Mouse (Mus musculus) MEL (cell line): ENCODE results near the gene Gm20388.

Experiments
- CHD1 ChIP-seq: IDR thresholded peaks from 2 replicates; pipeline ENCODE4 v1.6.1; 2012; ENCODE audit warnings: low read depth, mild to moderate bottlenecking, inconsistent platforms, low read length, improper control_type of control experiment
- CTCF ChIP-seq, 3 experiments: IDR thresholded peaks in 2 of 3; conservative IDR thresholded peaks in 1 of 3; 2 replicates each; pipeline ENCODE4 v1.5.1; 2011 to 2012; ENCODE audit warnings: low read length in 3 of 3, low read depth in 2 of 3, mild to moderate bottlenecking in 2 of 3, improper control_type of control experiment in 1 of 3, inconsistent platforms in 1 of 3, mixed read lengths in 1 of 3, moderate library complexity in 1 of 3; ENCODE audit not compliant: control insufficient read depth in 1 of 3, insufficient read depth in 1 of 3, poor library complexity in 1 of 3, severe bottlenecking in 1 of 3
- GATA1 ChIP-seq: IDR thresholded peaks from 2 replicates; pipeline ENCODE4 v1.6.1; 2011; ENCODE audit warnings: low read depth, low read length, improper control_type of control experiment
- HCFC1 ChIP-seq: IDR thresholded peaks from 2 replicates; pipeline ENCODE4 v1.6.1; 2012; ENCODE audit warnings: low read depth, mild to moderate bottlenecking, inconsistent platforms, low read length, improper control_type of control experiment, moderate library complexity
- KAT2A ChIP-seq: conservative IDR thresholded peaks from 2 replicates; pipeline ENCODE4 v1.6.1; 2012; ENCODE audit warnings: low read depth, low read length, improper control_type of control experiment, inconsistent platforms
- MEF2A ChIP-seq: IDR thresholded peaks from 2 replicates; pipeline ENCODE4 v1.6.1; 2014; ENCODE audit warnings: low read depth, mild to moderate bottlenecking, inconsistent platforms, low read length, improper control_type of control experiment; ENCODE audit not compliant: poor library complexity, insufficient replicate concordance, severe bottlenecking; ENCODE audit errors: extremely low read depth
- POLR2A ChIP-seq, 2 experiments: IDR thresholded peaks; 2 replicates each; pipeline ENCODE4 v1.6.1; 2011 to 2012; ENCODE audit warnings: low read length in 2 of 2, mild to moderate bottlenecking in 2 of 2, control low read depth in 1 of 2, improper control_type of control experiment in 1 of 2, low read depth in 1 of 2, moderate library complexity in 1 of 2; ENCODE audit not compliant: control insufficient read depth in 1 of 2, insufficient read depth in 1 of 2, poor library complexity in 1 of 2
- TBP ChIP-seq: IDR thresholded peaks from 2 replicates; pipeline ENCODE4 v1.8.0; 2011; ENCODE audit warnings: low read depth, low read length, improper control_type of control experiment
- ZMIZ1 ChIP-seq: IDR thresholded peaks from 2 replicates; pipeline ENCODE4 v1.6.1; 2012; ENCODE audit warnings: low read depth, mild to moderate bottlenecking, inconsistent platforms, low read length, improper control_type of control experiment, moderate library complexity

- TF ChIP-seq ZMIZ1 (no peak), TBP (no peak), CHD1 (no peak), POLR2A (IDR thresholded peaks at IDR 0.05; ENCODE audit: control insufficient read depth in 1 of 2, insufficient read depth in 1 of 2, low read depth in 1 of 2, low read length in 2 of 2, poor library complexity in 1 of 2) (no peak), CTCF (IDR thresholded peaks at IDR 0.05 in 2 of 3, conservative IDR thresholded peaks at IDR 0.05 in 1 of 3; ENCODE audit: control insufficient read depth in 1 of 3, insufficient read depth in 1 of 3, low read depth in 2 of 3, low read length in 3 of 3, poor library complexity in 1 of 3, severe bottlenecking in 1 of 3) (no peak), GATA1 (no peak), KAT2A (no peak), HCFC1 (no peak), MEF2A (no peak)
These were observed 2140.0 kb downstream of the Gm20388 start for GRCm38 (mm10) chr8:122050620-122051019.
